Mouse (Mus musculus) bone marrow, adult 2 months (tissue): ENCODE measurements around the gene Espn.

Experiments
- CTCF ChIP-seq: fragments of 200-500 bp; IDR thresholded peaks from 2 replicates; pipeline ENCODE4 v1.5.1; 2011; ENCODE audit warnings: low read length, control low read depth; ENCODE audit not compliant: control insufficient read depth, insufficient read depth
- POLR2A ChIP-seq: fragments of 200-500 bp; IDR thresholded peaks from 2 replicates; pipeline ENCODE4 v1.6.1; 2011; ENCODE audit warnings: low read depth, mild to moderate bottlenecking, control low read depth, low read length, borderline replicate concordance; ENCODE audit not compliant: control insufficient read depth

DNA sequence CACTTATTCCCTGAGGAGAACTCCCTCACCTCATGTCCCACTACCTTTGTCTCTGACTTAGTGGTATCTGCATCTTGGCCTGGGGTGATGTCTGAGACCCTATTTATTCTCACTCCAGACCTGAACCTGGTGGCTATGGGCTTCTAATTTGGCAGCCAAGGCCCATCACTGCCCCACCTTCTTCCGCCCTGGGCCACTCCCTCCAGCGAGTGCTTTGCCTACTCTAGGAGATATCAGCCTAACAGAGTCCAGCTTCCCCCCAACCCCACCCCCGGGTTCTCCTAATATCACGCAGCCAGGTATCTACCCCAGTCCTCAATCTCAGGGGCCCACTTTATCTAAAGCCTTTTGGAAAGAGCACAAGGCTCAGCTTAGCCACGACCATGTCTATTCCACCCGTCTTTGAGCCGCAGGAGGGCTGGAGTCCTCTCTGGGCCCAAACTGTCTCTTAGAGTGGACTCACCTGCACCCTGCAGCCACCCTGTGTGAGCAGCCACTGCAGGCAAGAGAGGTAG is 663 bp downstream of the Espn start:
- TF ChIP-seq CTCF, result no peak
- TF ChIP-seq POLR2A, result no peak
